Comparison of ENCODE assay signal across 21 mouse cellular contexts in the genomic region with DNA sequence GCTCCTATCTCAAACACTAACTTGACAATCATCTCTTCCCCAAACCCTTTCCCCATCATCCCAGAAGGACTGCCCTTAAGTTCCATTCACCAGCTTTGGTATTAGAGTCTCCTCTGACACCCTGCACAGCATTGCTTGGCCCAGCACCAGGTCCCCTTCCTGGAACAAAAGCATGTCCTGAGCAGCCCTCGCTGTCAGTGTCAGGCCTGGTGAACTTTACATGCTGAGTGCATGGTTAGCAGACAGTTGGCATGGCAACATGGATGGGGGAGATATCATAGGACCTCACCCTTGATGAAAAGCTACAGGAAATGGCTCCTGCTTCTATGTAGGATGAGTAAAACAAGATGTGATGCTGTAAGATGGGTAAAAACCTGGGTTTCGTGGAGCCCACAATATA.
DNase-seq lines count a peak whose midpoint lies in the region; ATAC-seq lines count a peak whose summit lies in the region.
"Had no signal": no experiment of that assay in that cellular context is flagged by ENCODE, and none has a peak within 500 bp of the region (broad histone marks: within the 10 kb centered on the region; RNA-seq: fewer than 3 reads in every experiment).

No protein-coding gene starts in this region.

- H3K4me2 ChIP-seq in midbrain, embryonic 13.5 days (replicated peaks), result no peak overlapping the region
- no peak overlapping the region for H3K4me2 ChIP-seq in kidney, embryonic 14.5 days (replicated peaks; ENCODE audit: low read depth, low read length)
- H3K4me2 ChIP-seq: embryonic facial prominence, embryonic 12.5 days; heart, embryonic 12.5 days; liver, embryonic 15.5 days; lung, embryonic 15.5 days had no signal

- no peak overlapping the region for H3K4me3 ChIP-seq in midbrain, embryonic 13.5 days (replicated peaks)
- no peak overlapping the region for H3K4me3 ChIP-seq in kidney, embryonic 14.5 days (ENCODE audit: low read length)
- H3K4me3 ChIP-seq: embryonic facial prominence, embryonic 12.5 days; heart, embryonic 12.5 days; left cerebral cortex, adult 2 months; limb, embryonic 10.5 days; liver, embryonic 15.5 days; lung, embryonic 15.5 days; megakaryocyte, embryonic 14.5 days had no signal

- H3K9ac ChIP-seq in midbrain, embryonic 13.5 days (replicated peaks), result no peak overlapping the region
- no peak overlapping the region for H3K9ac ChIP-seq in kidney, embryonic 14.5 days (ENCODE audit: low read depth, low read length)
- H3K9ac ChIP-seq: embryonic facial prominence, embryonic 12.5 days; heart, embryonic 12.5 days; liver, embryonic 15.5 days; lung, embryonic 15.5 days had no signal

- no peaks in the 10 kb centered on the region for H3K9me3 ChIP-seq in midbrain, embryonic 13.5 days
- no peaks in the 10 kb centered on the region for H3K9me3 ChIP-seq in kidney, embryonic 14.5 days (ENCODE audit: control insufficient read depth, low read length)
- H3K9me3 ChIP-seq: embryonic facial prominence, embryonic 12.5 days; heart, embryonic 12.5 days; limb, embryonic 10.5 days; liver, embryonic 15.5 days; lung, embryonic 15.5 days; megakaryocyte, embryonic 14.5 days had no signal

- peak; percentile 37; the same call in 1 of the 2 replicates for ATAC-seq in midbrain, embryonic 13.5 days
- no peak for ATAC-seq in kidney, embryonic 14.5 days (ENCODE audit: low FRiP score, low TSS enrichment)

- no peaks in the 10 kb centered on the region for H3K27me3 ChIP-seq in midbrain, embryonic 13.5 days
- H3K27me3 ChIP-seq in kidney, embryonic 14.5 days (ENCODE audit: control insufficient read depth, insufficient read depth, low read length), result no peaks in the 10 kb centered on the region
- H3K27me3 ChIP-seq: embryonic facial prominence, embryonic 12.5 days; heart, embryonic 12.5 days; liver, embryonic 15.5 days; lung, embryonic 15.5 days; megakaryocyte, embryonic 14.5 days had no signal

- H3K4me1 ChIP-seq in midbrain, embryonic 13.5 days (replicated peaks), result peaks cover 16% of the 10 kb centered on the region; the same call in 1 of the 2 replicates
- no peaks in the 10 kb centered on the region for H3K4me1 ChIP-seq in kidney, embryonic 14.5 days (ENCODE audit: control insufficient read depth, insufficient read depth, low read length)
- H3K4me1 ChIP-seq: embryonic facial prominence, embryonic 12.5 days; limb, embryonic 10.5 days; liver, embryonic 15.5 days; lung, embryonic 15.5 days; megakaryocyte, embryonic 14.5 days had no signal

- WGBS in midbrain, embryonic 13.5 days, result 44% methylated on average over 2 of the region's 2 CpGs
- 79% methylated on average over 2 of the region's 2 CpGs for WGBS in kidney, embryonic 14.5 days

- H3K36me3 ChIP-seq in midbrain, embryonic 13.5 days, result no peaks in the 10 kb centered on the region
- H3K36me3 ChIP-seq in kidney, embryonic 14.5 days (ENCODE audit: control insufficient read depth, insufficient read depth, low read length), result no peaks in the 10 kb centered on the region
- H3K36me3 ChIP-seq: embryonic facial prominence, embryonic 12.5 days; heart, embryonic 12.5 days; limb, embryonic 10.5 days; liver, embryonic 15.5 days; lung, embryonic 15.5 days had no signal

- no peak overlapping the region for H3K27ac ChIP-seq in midbrain, embryonic 13.5 days
- no peak overlapping the region for H3K27ac ChIP-seq in kidney, embryonic 14.5 days (ENCODE audit: low read depth, low read length)
- H3K27ac ChIP-seq: embryonic facial prominence, embryonic 12.5 days; left cerebral cortex, adult 2 months; limb, embryonic 10.5 days; liver, embryonic 15.5 days; lung, embryonic 15.5 days had no signal

- DNase-seq in heart, postnatal 4 days, result peak; percentile 18
- no peak for DNase-seq in heart, adult 18-20 months
- peak; percentile 44 for DNase-seq in retina, postnatal 1 day
- DNase-seq in retina, embryonic 14.5 days (ENCODE audit: low spot score), result no peak
- no peak for DNase-seq in adrenal gland, adult 2 months
- DNase-seq: adrenal gland, postnatal 25 days; B cell, adult 2 months; cerebellum, adult 9-10 months; liver; lung, postnatal 36 days; right cerebral cortex, postnatal 25 days; thymus, postnatal 25 days had no signal

Comparison
In these comparisons a context has a peak if more than half of its experiments do, and no peak if none do; other contexts are left out.
1. DNase-seq: peak in heart, postnatal 4 days (single experiment) and retina, postnatal 1 day (single experiment); none in heart, adult 18-20 months (0 of 2), retina, embryonic 14.5 days (single experiment) and adrenal gland, adult 2 months (single experiment).